Mouse (Mus musculus) intestine, postnatal 0 days (tissue): Measurements from ENCODE around the gene Prrx2. TPM values are rescaled to one million over a fixed set of nuclear protein-coding genes. Genes with fewer than 3 reads are reported as not detected.
A peak's percentile ranks its signal among the peaks of the same experiment; 100 is the strongest.

Source experiments
- ATAC-seq: fragments of 200-750 bp; cut with Nextera tagmentation; 2 replicates; pipeline ENCODE4 v1.8.0; 2017; ENCODE audit warnings: mild to moderate bottlenecking, moderate TSS enrichment, moderate library complexity
- H3K27ac ChIP-seq: fragments of 300-500 bp; sonication (generic); 2 replicates; pipeline ENCODE4 v1.5.1; 2014; ENCODE audit warnings: mild to moderate bottlenecking, low read depth, low read length, moderate library complexity
- H3K27me3 ChIP-seq: fragments of 300-500 bp; sonication (generic); replicated peaks from 2 replicates; pipeline ENCODE4 v1.6.1; 2014; ENCODE audit warnings: low read length, mixed read lengths; ENCODE audit not compliant: control insufficient read depth, insufficient read depth
- H3K36me3 ChIP-seq: fragments of 300-500 bp; sonication (generic); 2 replicates; pipeline ENCODE4 v1.6.1; 2014; ENCODE audit warnings: mild to moderate bottlenecking, moderate library complexity; ENCODE audit not compliant: control insufficient read depth, insufficient read depth
- H3K4me1 ChIP-seq: fragments of 300-500 bp; sonication (generic); replicated peaks from 2 replicates; pipeline ENCODE4 v1.6.1; 2014; ENCODE audit warnings: antibody characterized with exemption, low read length, mixed read lengths; ENCODE audit not compliant: control insufficient read depth, insufficient read depth
- H3K4me2 ChIP-seq: fragments of 300-500 bp; sonication (generic); replicated peaks from 2 replicates; pipeline ENCODE4 v1.6.1; 2014; ENCODE audit warnings: low read depth, mild to moderate bottlenecking, moderate library complexity
- H3K4me3 ChIP-seq: fragments of 300-500 bp; sonication (generic); 2 replicates; pipeline ENCODE4 v1.5.1; 2014; ENCODE audit warnings: low read depth, low read length
- H3K9ac ChIP-seq: fragments of 300-500 bp; sonication (generic); 2 replicates; pipeline ENCODE4 v1.6.1; 2014; ENCODE audit warnings: mild to moderate bottlenecking, low read depth, low read length
- H3K9me3 ChIP-seq: fragments of 300-500 bp; sonication (generic); 2 replicates; pipeline ENCODE4 v1.6.1; 2016; ENCODE audit warnings: mixed run types; ENCODE audit not compliant: control insufficient read depth
- CTCF ChIP-seq: sonication (generic); IDR thresholded peaks from 2 replicates; pipeline ENCODE4 v1.5.1; 2016; ENCODE audit warnings: low read depth, mild to moderate bottlenecking, control low read depth, antibody characterized with exemption, moderate library complexity
- WGBS: fragments of 180-500 bp; shearing (Covaris S2); extraction: QIAGEN DNeasy Blood & Tissue Kit; methylation state at CpG from one replicate; pipeline ENCODE4 v1.1.7; 2014; 5-methylcytosine and 5-hydroxymethylcytosine counted together
- polyA plus RNA-seq: library from polyadenylated mRNA; unstranded; fragments of >200 nt; fragmentation: Nextera tagmentation; extraction: Ambion mirVana; gene quantifications from 2 replicates; pipeline ENCODE4 v1.2.1, GENCODE M21; 2015

Gene Prrx2
- polyA plus RNA-seq, 1 experiment from 2014 or later: 0.74 TPM

- TF ChIP-seq CTCF: no peak
- Histone ChIP-seq H3K4me3 (no peak overlapping the region), H3K4me1 (no peaks in the 10 kb centered on the region), H3K9ac (no peak overlapping the region), H3K4me2 (no peak overlapping the region), H3K27me3 (no peaks in the 10 kb centered on the region), H3K36me3 (peaks cover 74% of the 10 kb centered on the region), H3K27ac (no peak overlapping the region), H3K9me3 (no peaks in the 10 kb centered on the region)
- WGBS: 97% methylated on average over 5 of the region's 5 CpGs
- ATAC-seq: no peak
Measured at GRCm38 (mm10) chr2:30819873-30820272, 14.9 kb upstream of the Prrx2 start.

GRCm38 (mm10) chr2:30821073-30821472 is 13.7 kb upstream of the Prrx2 start:
- no peak for ATAC-seq
- no peak overlapping the region for H3K9ac ChIP-seq
- 94% methylated on average over 3 of the region's 3 CpGs for WGBS
- no peak overlapping the region for H3K4me2 ChIP-seq
- no peak overlapping the region for H3K27ac ChIP-seq
- peak; percentile 54 for TF ChIP-seq CTCF
- H3K36me3 ChIP-seq: peaks cover 78% of the 10 kb centered on the region
- no peaks in the 10 kb centered on the region for H3K9me3 ChIP-seq
- H3K4me1 ChIP-seq: no peaks in the 10 kb centered on the region
- no peaks in the 10 kb centered on the region for H3K27me3 ChIP-seq
- no peak overlapping the region for H3K4me3 ChIP-seq

DNA sequence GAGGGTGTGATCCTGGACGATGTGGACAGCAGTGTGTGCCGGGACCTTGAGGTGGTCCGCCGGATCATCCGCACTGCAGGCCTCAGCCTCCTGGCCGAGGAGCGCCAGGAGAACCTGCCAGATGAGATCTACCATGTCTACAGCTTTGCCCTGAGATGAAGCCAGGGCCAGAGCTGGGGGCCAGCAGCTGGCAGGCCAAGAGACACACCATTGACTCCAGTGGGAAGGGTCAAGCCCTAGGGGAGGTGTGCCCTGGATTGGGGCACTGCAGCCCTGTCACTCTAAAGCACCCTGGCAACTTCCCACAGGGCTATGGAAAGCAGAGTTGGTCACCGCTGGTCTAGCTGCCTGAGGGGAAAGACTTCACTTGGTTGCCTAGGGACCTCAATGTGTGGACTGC is 12.3 kb upstream of the Prrx2 start:
- Histone ChIP-seq H3K4me2 (no peak overlapping the region), H3K9me3 (no peaks in the 10 kb centered on the region), H3K36me3 (peaks cover 75% of the 10 kb centered on the region), H3K4me3 (no peak overlapping the region), H3K9ac (no peak overlapping the region), H3K4me1 (0 out of 2 replicates have a peak, but pooled peaks cover 3% of the 10 kb centered on the region), H3K27ac (no peak overlapping the region; the same call in 1 of the 2 replicates), H3K27me3 (no peaks in the 10 kb centered on the region)
- 89% methylated on average over 8 of the region's 8 CpGs for WGBS
- no peak for ATAC-seq
- TF ChIP-seq CTCF: no peak

DNA sequence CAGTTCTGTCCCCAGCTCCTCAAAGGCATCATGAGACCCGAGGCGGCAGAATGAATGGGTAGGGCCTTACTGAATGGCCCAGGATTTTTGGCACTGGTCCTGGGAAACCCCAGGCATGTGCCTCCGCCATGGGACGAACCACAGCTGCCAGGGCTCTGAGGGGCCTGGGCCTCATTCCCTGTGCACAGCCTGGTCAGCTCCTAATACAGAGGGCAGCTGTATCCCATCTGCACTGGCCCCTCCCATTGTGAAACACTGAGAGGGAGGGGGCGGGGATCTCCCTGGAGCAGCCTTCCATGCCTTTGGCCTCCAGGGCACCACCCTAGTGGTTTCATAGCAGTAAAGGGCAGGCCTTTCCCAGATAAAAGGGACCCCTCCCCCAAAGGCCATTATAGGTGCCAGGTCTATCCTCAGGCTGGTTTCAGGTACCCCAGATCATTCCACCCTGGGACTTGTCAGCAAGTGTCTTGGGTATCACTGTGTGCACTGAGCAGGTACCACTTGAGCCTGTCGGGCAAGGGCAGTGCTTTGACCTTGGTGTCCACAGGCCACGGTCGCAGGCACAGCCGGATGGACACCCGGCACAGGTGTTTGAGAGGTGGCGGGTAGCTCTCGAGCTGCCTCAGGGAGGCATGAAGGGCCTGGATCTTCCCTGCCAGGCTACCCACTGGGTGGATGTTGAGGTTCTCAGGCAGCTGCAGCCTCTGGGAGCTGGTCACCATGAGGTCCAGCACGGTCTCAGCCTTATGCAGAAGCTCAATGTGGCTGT is 11.2 kb upstream of the Prrx2 start:
- Histone ChIP-seq H3K27ac (peak overlapping the region; percentile 15; the same call in 1 of the 2 replicates), H3K4me3 (no peak overlapping the region), H3K9ac (no peak overlapping the region), H3K4me1 (0 out of 2 replicates have a peak, but pooled peaks cover 5% of the 10 kb centered on the region), H3K9me3 (no peaks in the 10 kb centered on the region), H3K27me3 (no peaks in the 10 kb centered on the region), H3K36me3 (peaks cover 68% of the 10 kb centered on the region), H3K4me2 (no peak overlapping the region)
- TF ChIP-seq CTCF: no peak
- peak; percentile 14; the same call in 1 of the 2 replicates for ATAC-seq
- 70% methylated on average over 13 of the region's 13 CpGs for WGBS

DNA sequence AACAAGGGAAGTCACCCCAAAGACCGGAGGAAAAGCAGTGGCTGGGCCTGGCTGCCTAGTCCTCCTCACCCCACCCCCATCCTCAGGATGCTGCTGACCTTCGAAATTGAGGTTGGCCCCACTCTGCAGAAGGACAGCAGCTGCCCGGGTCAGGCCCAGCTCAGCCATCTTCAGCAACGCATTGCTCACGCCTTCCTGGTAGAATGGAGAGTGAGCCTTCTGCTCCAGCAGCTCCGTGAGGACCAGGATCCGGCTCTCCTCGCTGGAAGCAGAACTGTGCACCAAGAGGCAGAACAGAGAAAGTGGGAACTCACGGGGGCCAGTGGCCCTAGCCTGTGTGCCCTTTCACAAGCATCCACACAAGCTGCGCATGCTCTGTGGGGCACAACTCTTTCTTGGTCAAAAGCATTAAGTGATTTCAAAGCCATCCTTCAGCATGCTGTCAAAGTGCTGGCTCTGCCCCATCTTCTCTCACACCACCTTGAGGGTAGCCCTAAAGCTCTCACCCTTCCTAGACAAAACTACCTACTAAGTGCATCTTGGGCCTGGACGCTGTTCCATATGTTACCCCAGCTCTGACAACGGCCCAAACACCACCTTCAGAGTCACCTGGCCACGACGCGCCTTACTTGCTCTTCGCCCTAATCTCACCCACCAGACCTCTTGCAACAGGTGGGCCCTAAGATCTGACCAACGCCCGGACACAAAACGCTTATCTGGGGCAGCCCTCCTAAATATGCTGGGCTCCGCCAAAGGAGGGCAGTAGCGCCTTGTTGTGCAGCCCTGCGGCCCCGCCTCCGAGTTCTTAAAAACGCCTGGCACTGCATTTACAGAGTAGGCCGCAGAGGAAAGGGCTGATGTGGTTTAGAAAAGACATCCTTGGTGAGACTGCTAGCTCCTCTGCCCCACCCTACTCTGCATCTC is 7.7 kb upstream of the Prrx2 start:
- peak; percentile 55 for TF ChIP-seq CTCF
- Histone ChIP-seq H3K9ac (peak overlapping the region; percentile 78), H3K27ac (peak overlapping the region; percentile 54), H3K4me1 (0 out of 2 replicates have a peak, but pooled peaks cover 5% of the 10 kb centered on the region), H3K27me3 (no peaks in the 10 kb centered on the region), H3K4me3 (peak overlapping the region; percentile 98), H3K4me2 (peak overlapping the region; percentile 96), H3K9me3 (no peaks in the 10 kb centered on the region), H3K36me3 (peaks cover 45% of the 10 kb centered on the region)
- ATAC-seq: no peak
- WGBS: 30% methylated on average over 26 of the region's 26 CpGs
